Mouse (Mus musculus) limb, embryonic 10.5 days (tissue): Measurements from ENCODE around the gene Shc4. TPM values are rescaled to one million over a fixed set of nuclear protein-coding genes. Genes with fewer than 3 reads are reported as not detected.

ENCODE experiments used
- polyA plus RNA-seq: library from polyadenylated mRNA; unstranded; fragments of >200 nt; fragmentation: Nextera tagmentation; extraction: Ambion mirVana; gene quantifications from 2 replicates; pipeline ENCODE4 v1.2.1, GENCODE M21; 2016

Shc4 gene
- polyA plus RNA-seq, 1 experiment from 2014 or later: 1.4 TPM

Other genes starting within 250 kb of the Shc4 start
- gene Gm9913, start 219.1 kb downstream of the Shc4 start, polyA plus RNA-seq: 0.14 and 0.16 TPM in 2 replicates
- gene Fbn1, start 216.2 kb downstream of the Shc4 start, polyA plus RNA-seq: 4.5 and 5.6 TPM in 2 replicates
- gene Cep152, start 99.0 kb downstream of the Shc4 start, polyA plus RNA-seq: 10.0 and 11.1 TPM in 2 replicates
- 106 and 135 TPM in 2 replicates for gene Eid1, start 51.1 kb downstream of the Shc4 start, polyA plus RNA-seq
- gene Secisbp2l, start 58.7 kb upstream of the Shc4 start, polyA plus RNA-seq: 12.3 and 16.2 TPM in 2 replicates
- 33.0 and 37.2 TPM in 2 replicates for gene Galk2, start 135.0 kb upstream of the Shc4 start, polyA plus RNA-seq
- 88.0 and 93.5 TPM in 2 replicates for gene Cops2, start 135.0 kb upstream of the Shc4 start, polyA plus RNA-seq